Mouse (Mus musculus): ENCODE results near the gene Cul3.

GRCm38 (mm10) chr1:80362946-80363345 lies 22.7 kb upstream of the Cul3 start:
- TF ChIP-seq CTCF (IDR thresholded peaks at IDR 0.05; ENCODE audit: extremely low read depth, insufficient read length, insufficient replicate concordance, low read depth, low read length): no peak
- no peak for TF ChIP-seq POLR2A (IDR thresholded peaks at IDR 0.05; ENCODE audit: low read depth, low read length)
